Mouse (Mus musculus) lung, postnatal 0 days (tissue): Measurements from ENCODE around the gene Gsdme. TPM values are rescaled to one million over a fixed set of nuclear protein-coding genes. Genes with fewer than 3 reads are reported as not detected.

ENCODE experiments used
- ATAC-seq: fragments of 200-750 bp; cut with Nextera tagmentation; 2 replicates; pipeline ENCODE4 v1.8.0; 2017; ENCODE audit warnings: moderate library complexity
- DNase-seq: peaks from one replicate; pipeline ENCODE4 v3.0.0-alpha.2; 2016; ENCODE audit warnings: low spot score
- H3K27ac ChIP-seq: fragments of 300-500 bp; sonication (generic); 2 replicates; pipeline ENCODE4 v1.5.1; 2014; ENCODE audit warnings: antibody characterized with exemption, mild to moderate bottlenecking, low read length, mixed read lengths
- H3K27me3 ChIP-seq: fragments of 300-500 bp; sonication (generic); replicated peaks from 2 replicates; pipeline ENCODE4 v1.6.1; 2014; ENCODE audit warnings: low read length, mixed read lengths; ENCODE audit not compliant: insufficient read depth
- H3K36me3 ChIP-seq: fragments of 300-500 bp; sonication (generic); 2 replicates; pipeline ENCODE4 v1.6.1; 2014; ENCODE audit warnings: low read length, mixed read lengths; ENCODE audit not compliant: insufficient read depth
- H3K4me1 ChIP-seq: fragments of 300-500 bp; sonication (generic); 2 replicates; pipeline ENCODE4 v1.6.1; 2014; ENCODE audit warnings: antibody characterized with exemption, low read depth, low read length, mixed read lengths; ENCODE audit not compliant: insufficient read depth
- H3K4me2 ChIP-seq: fragments of 300-500 bp; sonication (generic); replicated peaks from 2 replicates; pipeline ENCODE4 v1.6.1; 2014; ENCODE audit warnings: low read depth, mild to moderate bottlenecking, low read length, moderate library complexity, mixed read lengths
- H3K4me3 ChIP-seq: fragments of 300-500 bp; sonication (generic); 2 replicates; pipeline ENCODE4 v1.5.1; 2014; ENCODE audit warnings: low read depth, low read length
- H3K9ac ChIP-seq: fragments of 300-500 bp; sonication (generic); replicated peaks from 2 replicates; pipeline ENCODE4 v1.6.1; 2014; ENCODE audit warnings: low read depth, mild to moderate bottlenecking
- H3K9me3 ChIP-seq: fragments of 300-500 bp; sonication (generic); 2 replicates; pipeline ENCODE4 v1.6.1; 2016; ENCODE audit warnings: low read length, mixed read lengths
- CTCF ChIP-seq: IDR thresholded peaks from 2 replicates; pipeline ENCODE4 v1.5.1; 2016; ENCODE audit warnings: antibody characterized with exemption, mild to moderate bottlenecking
- EP300 ChIP-seq: IDR thresholded peaks from 2 replicates; pipeline ENCODE4 v1.6.1; 2016; ENCODE audit warnings: antibody characterized with exemption, mild to moderate bottlenecking, control low read depth
- WGBS: fragments of 180-500 bp; shearing (Covaris S2); extraction: QIAGEN DNeasy Blood & Tissue Kit; methylation state at CpG from one replicate; pipeline ENCODE4 v1.1.7; 2014; 5-methylcytosine and 5-hydroxymethylcytosine counted together
- polyA plus RNA-seq: library from polyadenylated mRNA; unstranded; fragments of >200 nt; fragmentation: Nextera tagmentation; extraction: Ambion mirVana; gene quantifications from 2 replicates; pipeline ENCODE4 v1.2.1, GENCODE M21; 2015

Gene Gsdme
- polyA plus RNA-seq, 1 experiment from 2014 or later: 14.8 TPM

- Histone ChIP-seq H3K36me3 (no peaks in the 10 kb centered on the region), H3K4me3 (no peak overlapping the region), H3K9ac (no peak overlapping the region), H3K27ac (no peak overlapping the region), H3K9me3 (no peaks in the 10 kb centered on the region), H3K4me2 (no peak overlapping the region), H3K27me3 (no peaks in the 10 kb centered on the region), H3K4me1 (no peaks in the 10 kb centered on the region)
- no peak for DNase-seq
- TF ChIP-seq EP300 (no peak), CTCF (no peak)
- 35% methylated on average over 2 of the region's 2 CpGs for WGBS
- ATAC-seq: no peak
Measured at GRCm38 (mm10) chr6:50214711-50215372, 48.8 kb downstream of the Gsdme start.

- Histone ChIP-seq H3K4me3 (no peak overlapping the region), H3K27me3 (no peaks in the 10 kb centered on the region), H3K27ac (no peak overlapping the region), H3K36me3 (no peaks in the 10 kb centered on the region), H3K4me2 (no peak overlapping the region), H3K4me1 (no peaks in the 10 kb centered on the region), H3K9me3 (no peaks in the 10 kb centered on the region), H3K9ac (no peak overlapping the region)
- TF ChIP-seq CTCF: no peak
- TF ChIP-seq EP300: no peak
- 86% methylated on average over 4 of the region's 4 CpGs for WGBS
- DNase-seq (no peak), ATAC-seq (no peak)
Measured at GRCm38 (mm10) chr6:50205093-50205492, 58.6 kb downstream of the Gsdme start.

- WGBS: 83% methylated on average over 4 of the region's 4 CpGs
- H3K9ac ChIP-seq: no peak overlapping the region
- H3K4me2 ChIP-seq: no peak overlapping the region
- no peak overlapping the region for H3K27ac ChIP-seq
- no peaks in the 10 kb centered on the region for H3K4me1 ChIP-seq
- no peaks in the 10 kb centered on the region for H3K9me3 ChIP-seq
- DNase-seq: no peak
- no peak for ATAC-seq
- no peak overlapping the region for H3K4me3 ChIP-seq
- TF ChIP-seq CTCF: no peak
- TF ChIP-seq EP300: no peak
- H3K36me3 ChIP-seq: no peaks in the 10 kb centered on the region
- no peaks in the 10 kb centered on the region for H3K27me3 ChIP-seq
Measured at GRCm38 (mm10) chr6:50204356-50204755, 59.3 kb downstream of the Gsdme start.

- Histone ChIP-seq H3K9me3 (no peaks in the 10 kb centered on the region), H3K4me1 (no peaks in the 10 kb centered on the region), H3K4me2 (no peak overlapping the region), H3K4me3 (no peak overlapping the region), H3K9ac (no peak overlapping the region), H3K36me3 (0 out of 2 replicates have a peak, but pooled peaks cover 10% of the 10 kb centered on the region), H3K27ac (no peak overlapping the region), H3K27me3 (no peaks in the 10 kb centered on the region)
- TF ChIP-seq CTCF (no peak), EP300 (no peak)
- DNase-seq: no peak
- no peak for ATAC-seq
- 73% methylated on average over 5 of the region's 5 CpGs for WGBS
Measured at GRCm38 (mm10) chr6:50193851-50194250, 69.8 kb downstream of the Gsdme start.

GRCm38 (mm10) chr6:50192822-50193221, 70.8 kb downstream of the Gsdme start:
- Histone ChIP-seq H3K4me1 (no peaks in the 10 kb centered on the region), H3K27me3 (no peaks in the 10 kb centered on the region), H3K4me2 (no peak overlapping the region), H3K4me3 (no peak overlapping the region), H3K9ac (no peak overlapping the region), H3K36me3 (0 out of 2 replicates have a peak, but pooled peaks cover 5% of the 10 kb centered on the region), H3K9me3 (no peaks in the 10 kb centered on the region), H3K27ac (no peak overlapping the region)
- WGBS: 89% methylated on average over 3 of the region's 3 CpGs
- no peak for DNase-seq
- ATAC-seq: no peak
- TF ChIP-seq EP300 (no peak), CTCF (no peak)

GRCm38 (mm10) chr6:50192169-50192568, 71.5 kb downstream of the Gsdme start:
- no peak overlapping the region for H3K4me3 ChIP-seq
- H3K4me2 ChIP-seq: no peak overlapping the region
- 69% methylated on average over 1 of the region's 1 CpGs for WGBS
- H3K27ac ChIP-seq: no peak overlapping the region
- no peaks in the 10 kb centered on the region for H3K9me3 ChIP-seq
- H3K27me3 ChIP-seq: no peaks in the 10 kb centered on the region
- ATAC-seq (no peak), DNase-seq (no peak)
- no peak overlapping the region for H3K9ac ChIP-seq
- TF ChIP-seq CTCF (no peak), EP300 (no peak)
- 0 out of 2 replicates have a peak, but pooled peaks cover 3% of the 10 kb centered on the region for H3K36me3 ChIP-seq
- no peaks in the 10 kb centered on the region for H3K4me1 ChIP-seq
